ENCODE assay signal across 17 mouse cellular contexts in genomic region chr7:128346522-128346921, GRCm38 (mm10). TPM values are rescaled to one million over a fixed set of nuclear protein-coding genes. Genes with fewer than 3 reads are reported as not detected.
DNase-seq lines count a peak whose midpoint lies in the region; ATAC-seq and TF ChIP-seq lines count a peak whose summit lies in the region.
"Had no signal": no experiment of that assay in that cellular context is flagged by ENCODE, and none has a peak within 500 bp of the region (broad histone marks: within the 10 kb centered on the region; RNA-seq: fewer than 3 reads in every experiment).

No protein-coding gene starts in this region.

- no peak overlapping the region for H3K4me2 ChIP-seq in midbrain, postnatal 0 days (ENCODE audit: low read depth, low read length, poor library complexity, severe bottlenecking)
- H3K4me2 ChIP-seq: embryonic facial prominence, embryonic 12.5 days; hindbrain, embryonic 14.5 days; intestine, embryonic 15.5 days had no signal

- no peak for ATAC-seq in midbrain, postnatal 0 days (ENCODE audit: low FRiP score)
- ATAC-seq: forebrain, embryonic 16.5 days; intestine, embryonic 15.5 days had no signal

- no peak for TF ChIP-seq CTCF in brain, embryonic 14.5 days (IDR thresholded peaks at IDR 0.05; ENCODE audit: borderline replicate concordance, extremely low read depth, insufficient read depth, insufficient read length)
- TF ChIP-seq CTCF in midbrain, postnatal 0 days (IDR thresholded peaks at IDR 0.05) = no peak

- H3K4me3 ChIP-seq in heart, embryonic 10.5 days = no peak overlapping the region
- H3K4me3 ChIP-seq in midbrain, postnatal 0 days (ENCODE audit: low read depth, low read length) = no peak overlapping the region
- H3K4me3 ChIP-seq: embryonic facial prominence, embryonic 12.5 days; hindbrain, embryonic 10.5 days; intestine, embryonic 15.5 days had no signal

- no peaks in the 10 kb centered on the region for H3K9me3 ChIP-seq in heart, embryonic 10.5 days
- H3K9me3 ChIP-seq in midbrain, postnatal 0 days (ENCODE audit: low read length) = no peaks in the 10 kb centered on the region
- H3K9me3 ChIP-seq: embryonic facial prominence, embryonic 12.5 days; hindbrain, embryonic 10.5 days; intestine, embryonic 15.5 days had no signal

- 56% methylated on average over 2 of the region's 2 CpGs for WGBS in heart, embryonic 10.5 days
- WGBS in midbrain, postnatal 0 days = 82% methylated on average over 2 of the region's 2 CpGs

- peak; percentile 69 for DNase-seq in heart, embryonic 10.5 days (ENCODE audit: low spot score)
- no peak for DNase-seq in heart, postnatal 4 days
- peak; percentile 1 for DNase-seq in urinary bladder, postnatal 14 days (ENCODE audit: low spot score)
- no peak for DNase-seq in urinary bladder, postnatal 4 days (ENCODE audit: low spot score in 2 of 2)
- DNase-seq in brain, embryonic 14.5 days (ENCODE audit: low read depth) = peak; percentile 6
- no peak for DNase-seq in midbrain, postnatal 0 days (ENCODE audit: low spot score)
- DNase-seq: adrenal gland, postnatal 25 days; cerebellum, adult 11 months; cerebellum, adult 8-10 months; gastrocnemius, postnatal 25 days; heart, postnatal 10 days had no signal

- H3K27ac ChIP-seq in heart, embryonic 10.5 days = no peak overlapping the region
- H3K27ac ChIP-seq in midbrain, postnatal 0 days (ENCODE audit: low read depth, low read length) = no peak overlapping the region
- H3K27ac ChIP-seq: embryonic facial prominence, embryonic 12.5 days; hindbrain, embryonic 10.5 days; hindbrain, embryonic 14.5 days; intestine, embryonic 15.5 days had no signal

- no peaks in the 10 kb centered on the region for H3K36me3 ChIP-seq in heart, embryonic 10.5 days
- no peaks in the 10 kb centered on the region for H3K36me3 ChIP-seq in midbrain, postnatal 0 days (ENCODE audit: insufficient read depth, low read length)
- H3K36me3 ChIP-seq: embryonic facial prominence, embryonic 12.5 days; G1E; hindbrain, embryonic 10.5 days; intestine, embryonic 15.5 days had no signal

- H3K9ac ChIP-seq in midbrain, postnatal 0 days (replicated peaks; ENCODE audit: low read length, poor library complexity, severe bottlenecking) = no peak overlapping the region
- H3K9ac ChIP-seq: embryonic facial prominence, embryonic 12.5 days; hindbrain, embryonic 14.5 days; intestine, embryonic 15.5 days had no signal

- H3K4me1 ChIP-seq in heart, embryonic 10.5 days = peaks cover 11% of the 10 kb centered on the region; the same call in 1 of the 2 replicates
- H3K4me1 ChIP-seq in midbrain, postnatal 0 days (ENCODE audit: insufficient read depth, low read length) = 0 out of 2 replicates have a peak, but pooled peaks cover 7% of the 10 kb centered on the region

- TF ChIP-seq POLR2A in brain, embryonic 14.5 days (IDR thresholded peaks at IDR 0.05; ENCODE audit: borderline replicate concordance, extremely low read depth, insufficient read depth, insufficient read length, poor library complexity, severe bottlenecking) = no peak

- no peaks in the 10 kb centered on the region for H3K27me3 ChIP-seq in heart, embryonic 10.5 days (ENCODE audit: insufficient read depth, poor library complexity, severe bottlenecking)
- H3K27me3 ChIP-seq in midbrain, postnatal 0 days (ENCODE audit: insufficient read depth, low read length) = no peaks in the 10 kb centered on the region
- H3K27me3 ChIP-seq: embryonic facial prominence, embryonic 12.5 days; intestine, embryonic 15.5 days had no signal

RNA-seq across cellular contexts. Expression of gene BC017158, which starts 48.6 kb away (rescaled TPM):
- 20.3 and 25.1 TPM in 2 replicates for polyA plus RNA-seq in heart, embryonic 10.5 days (2016; fragmentation: Nextera tagmentation; extraction: Ambion mirVana)
- total RNA-seq in heart, postnatal 4 days (2021) = 10 to 100 TPM; 12.4 to 13.1 TPM
- 27.6 and 34.2 TPM in 2 replicates for polyA plus RNA-seq in brain, embryonic 14.5 days (2012; rRNA removed)
- 27.7 and 28.0 TPM in 2 replicates for total RNA-seq in midbrain, postnatal 0 days (2014; rRNA removed)
- 17.9 and 18.3 TPM in 2 replicates for polyA plus RNA-seq in midbrain, postnatal 0 days (2015; fragmentation: Nextera tagmentation; extraction: Ambion mirVana)

Comparison
In these comparisons a context has a peak if more than half of its experiments do, and no peak if none do; other contexts are left out.
1. DNase-seq: peak in heart, embryonic 10.5 days (single experiment), urinary bladder, postnatal 14 days (single experiment) and brain, embryonic 14.5 days (single experiment); none in heart, postnatal 4 days (single experiment), urinary bladder, postnatal 4 days (0 of 2) and midbrain, postnatal 0 days (single experiment).